Mouse (Mus musculus) c-Kit-negative CD71-positive TER-119-positive erythroid progenitor cells, embryonic 14.5 days (primary cell): ENCODE results near the gene Eno2.

Experiments
- DNase-seq: peaks from one replicate; pipeline ENCODE4 v3.0.0-alpha.2; 2013; ENCODE audit warnings: low read depth, low spot score

Gene Eno2

DNA sequence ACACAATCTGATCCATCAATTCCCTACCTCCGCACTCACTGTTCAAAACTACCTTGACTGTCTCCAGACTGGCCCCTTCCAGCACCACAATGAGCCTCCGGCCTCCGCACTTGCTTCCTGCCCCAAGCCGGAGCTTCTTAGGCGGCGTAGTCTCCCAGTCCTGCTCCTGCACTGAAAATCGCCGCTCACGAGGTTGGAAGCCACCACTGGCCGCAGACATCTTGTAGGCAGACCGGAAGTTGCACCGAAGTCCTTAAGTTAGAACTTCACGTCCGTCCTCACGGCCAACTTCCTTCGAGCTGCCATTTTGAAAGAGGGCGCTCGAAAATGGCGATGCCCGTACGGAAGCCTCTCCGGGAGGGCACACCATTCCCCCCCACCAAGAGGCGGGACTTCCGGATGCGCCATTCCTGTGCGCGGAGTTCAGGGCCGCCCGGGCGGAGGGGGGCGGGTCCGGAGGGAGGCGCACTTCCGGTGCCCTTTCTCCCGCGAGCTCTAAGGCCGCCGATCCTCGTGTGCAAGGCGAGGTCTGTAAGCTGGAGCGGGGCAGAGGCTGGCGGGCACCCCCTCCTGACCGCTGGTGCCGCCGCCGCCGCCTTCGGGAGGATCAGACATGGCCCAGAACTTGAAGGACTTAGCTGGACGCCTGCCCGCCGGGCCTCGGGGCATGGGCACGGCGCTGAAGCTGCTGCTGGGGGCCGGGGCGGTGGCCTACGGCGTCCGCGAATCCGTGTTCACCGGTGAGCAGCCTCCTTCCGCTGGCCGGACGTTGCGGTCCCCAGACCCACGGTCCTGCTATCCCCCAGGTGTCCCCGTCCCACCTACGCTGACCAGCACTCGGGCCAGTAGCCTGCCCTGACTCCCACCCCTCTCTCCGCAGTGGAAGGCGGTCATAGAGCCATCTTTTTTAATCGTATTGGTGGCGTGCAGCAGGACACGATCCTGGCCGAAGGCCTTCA lies 57.4 kb downstream of the Eno2 start, which contains the start of the genes Emg1 and Phb2:
Gene Emg1 (minus strand): TSS at position 355 of the 959 bp plus-strand sequence.
Gene Phb2 (plus strand): TSS at position 513 of the 959 bp plus-strand sequence.
- DNase-seq = peak; percentile 95
